Mouse (Mus musculus) CH12.LX (cell line): Measurements from ENCODE around the gene Sh3bp5.

Experiments used
- CHD2 ChIP-seq: IDR thresholded peaks from 2 replicates; pipeline ENCODE4 v1.6.1; 2011; ENCODE audit warnings: low read length, improper control_type of control experiment
- CTCF ChIP-seq, 2 experiments: IDR thresholded peaks in 1 of 2; conservative IDR thresholded peaks in 1 of 2; 2 replicates each; pipeline ENCODE4 v1.5.1; 2011 to 2012; ENCODE audit warnings: low read depth in 2 of 2, low read length in 2 of 2, improper control_type of control experiment in 1 of 2, inconsistent platforms in 1 of 2, mild to moderate bottlenecking in 1 of 2, moderate library complexity in 1 of 2
- JUN ChIP-seq: IDR thresholded peaks from 2 replicates; pipeline ENCODE4 v1.6.1; 2011; ENCODE audit warnings: low read depth, mild to moderate bottlenecking, low read length, improper control_type of control experiment, moderate library complexity; ENCODE audit not compliant: insufficient read depth
- MEF2A ChIP-seq: IDR thresholded peaks from 2 replicates; pipeline ENCODE4 v1.6.1; 2014; ENCODE audit warnings: low read depth, mild to moderate bottlenecking, inconsistent platforms, low read length, improper control_type of control experiment, borderline replicate concordance
- POLR2A ChIP-seq: IDR thresholded peaks from 2 replicates; pipeline ENCODE4 v1.6.1; 2011; ENCODE audit warnings: low read depth, mild to moderate bottlenecking, improper control_type of control experiment, low read length
- SIN3A ChIP-seq: IDR thresholded peaks from 2 replicates; pipeline ENCODE4 v1.6.1; 2012; ENCODE audit warnings: low read length, improper control_type of control experiment, inconsistent platforms
- SMC3 ChIP-seq: IDR thresholded peaks from 2 replicates; pipeline ENCODE4 v1.6.1; 2011; ENCODE audit warnings: low read depth, low read length, improper control_type of control experiment

- no peak for TF ChIP-seq CTCF (conservative IDR thresholded peaks at IDR 0.05 in 1 of 2, IDR thresholded peaks at IDR 0.05 in 1 of 2; ENCODE audit: low read depth in 2 of 2, low read length in 2 of 2)
- no peak for TF ChIP-seq MEF2A
- TF ChIP-seq SIN3A, result no peak
- no peak for TF ChIP-seq JUN
- no peak for TF ChIP-seq POLR2A
- no peak for TF ChIP-seq CHD2
- TF ChIP-seq SMC3, result no peak
These were observed 14.9 kb downstream of the Sh3bp5 start for GRCm38 (mm10) chr14:31420985-31421384.
